Mouse (Mus musculus) spleen, adult 18-20 months (tissue): Measurements from ENCODE around the gene Vapb.
"Not testable (repeated sequence)": the region's sequence is repeated elsewhere in the genome, so short reads cannot be mapped to it uniquely, and the experiment has no call there.

Experiments used
- DNase-seq, 2 experiments: peaks; one replicate each; pipeline ENCODE4 v3.0.0; 2022; ENCODE audit warnings: mixed read lengths in 2 of 2

Gene Vapb

GRCm38 (mm10) chr2:173737222-173737989, at the start of gene Vapb:
Gene Vapb (plus strand): TSS chr2:173737511.
- peak; percentile 98 to 100 for DNase-seq

DNA sequence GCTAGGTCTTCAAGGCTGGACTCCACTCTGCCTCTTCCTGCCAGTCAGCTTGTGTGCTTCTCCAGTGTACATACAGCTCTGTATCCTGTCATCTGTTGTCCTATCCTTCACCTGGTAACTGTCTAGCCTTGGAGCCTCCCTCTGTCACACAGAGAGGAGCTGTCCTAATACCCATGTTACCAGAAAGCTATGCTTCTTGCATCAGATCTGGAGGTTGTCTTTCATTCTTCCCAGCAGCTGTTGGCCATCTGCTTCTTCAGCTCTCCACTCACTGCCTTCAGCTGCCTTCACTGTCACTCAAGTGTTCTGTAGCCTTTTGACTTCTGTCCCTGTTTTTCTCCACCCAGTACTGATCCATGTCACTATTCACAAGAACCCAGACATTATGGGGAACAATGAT, 47.5 kb upstream of the Vapb start:
- no peak for DNase-seq

- DNase-seq: no peak
These were observed 45.6 kb upstream of the Vapb start for GRCm38 (mm10) chr2:173691748-173692147.

DNA sequence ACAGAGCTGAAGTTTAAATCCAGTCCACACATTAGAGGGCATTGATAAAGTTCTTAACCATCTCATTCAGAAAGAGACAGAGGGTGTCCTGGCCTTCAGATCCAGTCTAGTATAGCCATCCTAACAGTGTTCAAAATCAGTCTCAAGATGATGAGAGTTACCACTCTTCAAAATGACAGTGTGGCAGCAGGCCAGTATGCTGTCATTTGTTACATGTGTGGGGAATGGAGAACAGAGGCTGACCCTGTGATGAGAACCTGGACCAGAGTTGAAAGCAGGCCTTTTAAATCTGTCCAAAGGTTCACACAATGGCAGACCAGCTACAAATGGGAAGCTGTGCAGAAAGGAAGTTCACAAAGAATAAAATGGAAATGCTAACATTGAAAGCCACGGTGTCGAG, 44.6 kb upstream of the Vapb start:
- no peak for DNase-seq

DNA sequence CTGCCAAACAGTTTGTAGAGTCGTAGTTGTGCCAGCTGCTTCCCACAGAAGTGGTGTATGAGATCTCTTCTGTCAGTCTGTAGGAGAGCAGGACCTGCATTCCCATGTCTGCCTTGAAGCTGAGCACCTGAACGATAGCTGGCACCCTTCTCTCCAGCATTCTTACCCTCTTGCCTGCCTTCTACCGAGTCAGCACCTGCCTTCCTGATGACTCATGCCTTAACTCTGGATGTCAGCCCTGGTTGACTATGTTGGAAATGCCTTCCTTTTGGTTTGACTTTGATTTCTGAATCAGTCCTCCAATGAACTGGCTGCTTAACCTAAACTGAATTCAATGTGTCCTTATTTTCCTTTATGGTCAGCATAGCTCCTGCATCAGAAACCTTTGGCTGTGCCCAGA, 38.5 kb upstream of the Vapb start:
- no peak for DNase-seq

DNA sequence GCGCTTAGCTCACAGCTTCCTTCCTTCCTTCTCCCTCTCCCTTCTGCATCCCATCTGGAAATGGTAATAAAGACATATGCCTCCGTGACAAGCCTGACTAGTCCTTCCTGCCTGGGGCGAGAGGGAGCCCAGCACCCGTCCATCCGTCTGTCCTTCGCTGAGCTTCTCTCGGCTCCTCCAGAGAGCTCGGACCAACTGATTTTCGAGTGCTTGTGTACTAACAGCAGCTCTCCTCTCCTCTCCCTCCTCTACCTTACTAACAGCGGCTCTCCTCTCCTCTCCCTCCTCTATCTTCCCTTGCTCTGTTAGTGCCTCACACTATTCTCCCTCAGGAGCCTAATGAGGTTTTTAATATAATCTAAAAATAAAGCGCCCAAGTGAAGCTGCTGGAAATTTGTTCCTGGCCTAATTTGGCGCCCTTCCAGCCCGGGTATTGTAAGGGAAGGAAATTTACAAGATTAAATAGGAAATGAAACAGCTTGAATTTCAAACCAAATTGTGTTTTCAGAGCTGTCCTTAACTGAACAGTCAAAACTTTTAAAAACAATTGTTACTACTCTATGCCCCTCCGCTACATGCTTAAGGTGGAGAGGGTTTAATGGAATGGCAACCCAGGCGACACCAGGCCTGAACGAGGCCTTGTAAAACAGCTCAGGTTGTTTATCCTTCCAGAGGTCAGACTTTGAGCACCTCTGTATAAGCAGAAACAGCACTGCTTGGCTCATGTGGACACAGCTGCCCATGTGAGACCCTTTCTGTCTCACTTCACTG, 35.0 kb upstream of the Vapb start:
- DNase-seq: no peak

- DNase-seq: no peak
These were observed 34.5 kb upstream of the Vapb start for GRCm38 (mm10) chr2:173702867-173703237.

GRCm38 (mm10) chr2:173705827-173706551, 31.3 kb upstream of the Vapb start:
- DNase-seq: no peak

DNA sequence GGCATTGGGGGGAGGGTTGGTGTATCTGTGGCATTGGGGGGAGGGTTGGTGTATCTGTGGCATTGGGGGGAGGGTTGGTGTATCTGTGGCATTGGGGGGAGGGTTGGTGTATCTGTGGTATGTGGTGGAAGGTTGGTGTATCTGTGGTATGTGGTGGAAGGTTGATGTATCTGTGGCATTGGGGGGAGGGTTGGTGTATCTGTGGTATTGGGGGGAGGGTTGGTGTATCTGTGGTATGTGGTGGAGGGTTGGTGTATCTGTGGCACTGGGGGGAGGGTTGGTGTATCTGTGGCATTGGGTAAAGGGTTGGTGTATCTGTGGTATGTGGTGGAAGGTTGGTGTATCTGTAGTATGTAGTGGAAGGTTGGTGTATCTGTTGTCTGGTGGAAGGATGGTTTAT, 29.7 kb upstream of the Vapb start:
- DNase-seq: not testable (repeated sequence)

DNA sequence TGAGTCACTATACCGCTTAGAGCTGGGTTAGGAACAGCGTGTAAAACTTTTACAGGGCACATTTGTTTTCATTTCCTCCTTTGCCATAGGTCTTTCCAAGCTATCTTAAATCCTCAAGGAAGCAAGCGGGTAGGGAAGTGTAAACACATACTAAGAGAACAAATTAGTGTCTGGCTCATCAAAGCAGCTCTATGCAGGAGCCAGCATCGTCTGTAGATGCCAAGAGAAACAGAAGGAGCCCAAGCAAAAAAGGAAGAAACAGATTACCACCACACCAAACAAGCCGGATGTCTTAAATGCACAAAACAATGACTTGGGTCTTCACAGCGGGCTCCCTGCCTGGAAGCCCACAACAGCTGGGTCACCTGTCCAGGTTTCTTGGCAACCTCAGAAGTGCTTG, 27.1 kb upstream of the Vapb start:
- no peak for DNase-seq

- DNase-seq: no peak
These were observed 24.7 kb upstream of the Vapb start for GRCm38 (mm10) chr2:173712656-173713055.

DNA sequence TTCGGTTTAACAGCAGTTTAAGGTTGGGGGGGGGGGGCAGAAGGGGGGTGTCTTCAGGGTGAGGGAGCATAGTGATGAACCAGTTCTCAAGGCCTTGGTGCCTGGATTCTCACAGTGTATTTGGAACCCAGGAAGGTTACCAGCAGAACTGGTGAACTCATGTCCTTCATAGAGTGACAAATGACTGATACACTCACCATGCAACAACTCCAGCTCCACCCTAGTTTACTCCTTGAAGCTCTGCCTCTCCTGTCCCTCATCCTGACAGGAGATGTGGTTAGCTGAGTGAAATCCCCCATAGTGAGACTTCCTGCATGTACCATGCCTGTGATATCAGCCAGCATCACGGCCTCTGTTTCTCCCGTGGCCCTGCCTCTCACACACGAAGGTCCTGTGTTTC, 24.1 kb upstream of the Vapb start:
- no peak for DNase-seq

DNA sequence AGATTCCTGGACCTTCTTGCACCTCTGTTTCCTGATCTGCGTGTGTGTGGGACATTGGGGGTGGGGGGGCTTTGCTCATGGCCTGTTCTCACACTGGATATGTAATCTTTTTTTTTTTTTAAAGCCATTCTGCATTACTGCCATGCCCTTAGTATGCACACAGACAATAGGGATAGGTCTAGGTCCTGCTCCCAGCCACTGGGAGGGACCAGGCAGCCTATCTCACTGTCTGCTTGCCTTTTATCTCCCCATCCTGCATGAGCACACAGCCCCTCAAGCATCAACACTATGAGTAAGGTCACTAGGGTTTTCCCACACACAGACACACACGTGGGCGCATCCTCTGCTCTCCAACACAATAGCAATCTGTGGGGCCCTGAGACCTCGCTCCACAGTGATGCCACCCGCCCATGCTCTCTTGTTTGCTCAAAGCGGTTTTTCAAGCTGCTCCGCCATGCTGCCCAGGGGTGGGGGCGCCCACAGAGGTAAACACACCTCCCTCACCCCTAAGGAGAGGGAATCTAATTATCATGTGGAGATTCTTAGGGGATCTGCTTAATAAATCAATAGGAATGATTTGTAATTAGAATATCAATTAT, 22.6 kb upstream of the Vapb start:
- no peak for DNase-seq

GRCm38 (mm10) chr2:173716966-173717365, 20.3 kb upstream of the Vapb start:
- DNase-seq: no peak

- DNase-seq: not testable (repeated sequence)
These were observed 18.2 kb upstream of the Vapb start, which contains the start of gene 1700010B08Rik for GRCm38 (mm10) chr2:173719115-173719514. Gene 1700010B08Rik (plus strand): TSS chr2:173719415.

GRCm38 (mm10) chr2:173722251-173722857, 15.0 kb upstream of the Vapb start:
- DNase-seq: peak; percentile 5 to 28

DNA sequence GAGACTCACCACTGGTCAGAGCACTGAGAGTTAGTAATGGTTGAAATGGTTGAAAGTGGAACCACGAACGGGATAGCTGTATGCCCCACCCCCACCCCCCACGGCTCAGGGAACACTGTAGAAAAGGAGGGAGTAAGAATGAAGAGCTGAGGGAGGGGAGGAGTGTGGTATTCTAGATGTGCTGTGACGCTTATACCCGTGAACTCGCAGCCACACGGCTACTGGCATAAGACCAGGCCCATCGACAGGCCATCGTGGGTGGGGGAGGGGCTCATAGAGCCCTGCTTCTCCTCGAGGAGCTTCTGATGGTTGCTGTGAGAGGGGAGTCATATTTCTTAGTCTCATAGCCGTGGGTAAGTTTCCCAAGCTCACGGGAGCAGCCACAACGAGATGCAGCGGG, 12.9 kb upstream of the Vapb start:
- no peak for DNase-seq

GRCm38 (mm10) chr2:173724940-173725807, 12.1 kb upstream of the Vapb start:
- no peak for DNase-seq

DNA sequence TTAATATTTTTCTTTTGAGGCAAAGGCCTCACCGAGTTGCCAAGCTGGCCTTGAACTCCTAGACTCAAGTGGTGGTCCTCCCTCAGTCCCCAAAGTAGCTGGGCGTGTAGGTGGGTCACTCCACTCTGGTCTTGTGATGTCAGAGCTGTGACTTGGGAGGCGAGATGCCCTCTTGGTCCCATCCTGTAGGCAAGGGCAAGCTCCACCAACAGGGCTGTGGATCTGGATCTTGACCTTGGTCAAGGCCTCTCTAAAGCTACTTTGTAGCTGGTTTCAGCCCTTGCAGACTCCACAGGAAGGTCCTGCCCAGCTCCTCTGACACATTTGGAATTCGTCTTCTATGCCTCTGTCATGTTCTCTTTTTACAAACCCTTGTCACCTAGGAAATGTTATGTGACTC, 11.5 kb upstream of the Vapb start:
- no peak for DNase-seq

DNA sequence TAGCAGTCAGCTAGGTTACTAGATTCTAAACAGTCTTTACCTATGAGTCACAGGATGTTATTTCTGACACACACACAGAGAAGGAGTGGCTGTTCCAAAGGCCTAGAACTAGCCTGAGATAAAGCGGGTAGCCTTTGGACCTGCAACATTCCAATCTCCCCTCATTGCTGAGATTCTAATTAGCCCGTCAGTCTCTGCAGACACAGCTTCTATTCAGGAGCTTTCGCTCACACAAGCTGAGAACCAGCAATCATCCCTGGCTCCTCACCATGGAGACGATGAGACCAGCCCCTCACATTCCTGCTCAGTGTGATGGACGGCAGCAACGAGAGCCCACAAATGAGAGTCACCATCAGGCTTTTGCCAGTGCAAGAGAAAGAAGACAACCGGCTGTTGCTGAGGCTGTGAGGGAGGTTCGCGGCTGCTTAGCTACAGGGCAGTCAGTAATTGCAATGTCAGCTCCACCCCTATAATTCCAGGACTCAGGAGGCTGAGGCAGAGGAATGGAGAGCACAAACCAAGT, 6.8 kb upstream of the Vapb start:
- DNase-seq: no peak

DNA sequence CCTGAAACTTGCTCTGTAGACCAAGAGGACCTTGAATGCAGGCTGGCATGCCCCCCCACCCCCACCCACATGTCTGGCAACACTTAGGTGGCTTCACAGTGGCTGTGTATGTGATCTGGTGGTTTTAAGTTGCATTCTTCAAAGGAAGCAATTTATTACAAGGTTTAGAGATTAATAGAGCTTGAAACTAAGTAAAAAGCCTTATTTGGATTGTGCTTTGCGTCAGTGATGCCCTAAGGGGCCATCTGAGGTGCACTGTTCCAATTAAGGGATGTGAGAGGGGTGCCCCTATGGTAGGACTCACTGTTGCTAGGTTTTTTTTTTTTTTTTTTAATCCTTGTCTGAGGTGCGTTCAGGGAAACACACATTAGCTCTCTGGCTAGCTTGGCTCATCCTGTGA, 2.9 kb upstream of the Vapb start:
- DNase-seq: no peak
